Mouse (Mus musculus): ENCODE results near the gene Ugt1a2. TPM values are rescaled to one million over a fixed set of nuclear protein-coding genes. Genes with fewer than 3 reads are reported as not detected.
"Not testable (repeated sequence)": the region's sequence is repeated elsewhere in the genome, so short reads cannot be mapped to it uniquely, and the experiment has no call there.

Ugt1a2 gene
- total and polyA plus RNA-seq, 2 experiments from 2014 or later: not detected

GRCm38 (mm10) chr1:88219054-88219453, 18.7 kb downstream of the Ugt1a2 start:
- H3K4me2 ChIP-seq (ENCODE audit: low read depth, low read length, poor library complexity, severe bottlenecking): no peak overlapping the region
- no peak for TF ChIP-seq CTCF (IDR thresholded peaks at IDR 0.05)
- no peaks in the 10 kb centered on the region for H3K27me3 ChIP-seq (ENCODE audit: insufficient read depth, low read length)
- H3K9me3 ChIP-seq (ENCODE audit: low read length): peaks cover 23% of the 10 kb centered on the region
- DNase-seq (ENCODE audit: low spot score) (no peak), ATAC-seq (ENCODE audit: low FRiP score) (no peak)
- no peak overlapping the region for H3K9ac ChIP-seq (replicated peaks; ENCODE audit: low read length, poor library complexity, severe bottlenecking)
- H3K36me3 ChIP-seq (ENCODE audit: insufficient read depth, low read length): no peaks in the 10 kb centered on the region
- no peak overlapping the region for H3K27ac ChIP-seq (ENCODE audit: low read depth, low read length)
- no peak overlapping the region for H3K4me3 ChIP-seq (ENCODE audit: low read depth, low read length)
- H3K4me1 ChIP-seq (ENCODE audit: insufficient read depth, low read length): no peaks in the 10 kb centered on the region
- 21% methylated on average over 1 of the region's 1 CpGs for WGBS

- H3K36me3 ChIP-seq (ENCODE audit: insufficient read depth, low read length): no peaks in the 10 kb centered on the region
- no peaks in the 10 kb centered on the region for H3K27me3 ChIP-seq (ENCODE audit: insufficient read depth, low read length)
- ATAC-seq (ENCODE audit: low FRiP score): no peak
- DNase-seq (ENCODE audit: low spot score): no peak
- H3K4me1 ChIP-seq (ENCODE audit: insufficient read depth, low read length): no peaks in the 10 kb centered on the region
- H3K4me3 ChIP-seq (ENCODE audit: low read depth, low read length): no peak overlapping the region
- H3K9me3 ChIP-seq (ENCODE audit: low read length): peaks cover 13% of the 10 kb centered on the region
- no peak overlapping the region for H3K27ac ChIP-seq (ENCODE audit: low read depth, low read length)
- no peak overlapping the region for H3K9ac ChIP-seq (replicated peaks; ENCODE audit: low read length, poor library complexity, severe bottlenecking)
- H3K4me2 ChIP-seq (ENCODE audit: low read depth, low read length, poor library complexity, severe bottlenecking): no peak overlapping the region
- TF ChIP-seq CTCF (IDR thresholded peaks at IDR 0.05): no peak
Measured at GRCm38 (mm10) chr1:88220336-88220735, 19.9 kb downstream of the Ugt1a2 start.

DNA sequence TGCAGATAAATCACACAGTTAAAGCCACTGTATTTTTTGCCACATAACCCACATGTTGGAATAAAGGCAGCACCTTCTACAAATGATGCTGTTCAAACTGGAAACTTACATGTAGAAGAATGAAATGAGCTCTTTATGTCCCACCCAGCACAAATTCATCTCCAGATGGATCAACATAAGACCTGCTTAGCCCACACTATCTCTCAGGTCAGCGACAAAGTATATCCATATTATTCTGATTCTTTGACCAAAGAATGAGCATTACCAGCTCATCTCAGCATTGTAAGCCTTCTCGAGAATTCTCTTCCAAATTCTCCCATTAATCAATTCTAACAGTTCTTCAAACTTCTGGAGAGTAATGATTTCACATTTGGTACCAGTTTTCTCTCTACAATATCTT, 21.8 kb downstream of the Ugt1a2 start:
- no peak overlapping the region for H3K9ac ChIP-seq (replicated peaks; ENCODE audit: low read length, poor library complexity, severe bottlenecking)
- DNase-seq (ENCODE audit: low spot score): no peak
- no peak for ATAC-seq (ENCODE audit: low FRiP score)
- H3K9me3 ChIP-seq (ENCODE audit: low read length): peaks cover 24% of the 10 kb centered on the region
- 49% methylated on average over 2 of the region's 2 CpGs for WGBS
- TF ChIP-seq CTCF (IDR thresholded peaks at IDR 0.05): no peak
- H3K27me3 ChIP-seq (ENCODE audit: insufficient read depth, low read length): no peaks in the 10 kb centered on the region
- no peak overlapping the region for H3K4me2 ChIP-seq (ENCODE audit: low read depth, low read length, poor library complexity, severe bottlenecking)
- H3K4me3 ChIP-seq (ENCODE audit: low read depth, low read length): no peak overlapping the region
- no peaks in the 10 kb centered on the region for H3K36me3 ChIP-seq (ENCODE audit: insufficient read depth, low read length)
- no peak overlapping the region for H3K27ac ChIP-seq (ENCODE audit: low read depth, low read length)
- H3K4me1 ChIP-seq (ENCODE audit: insufficient read depth, low read length): no peaks in the 10 kb centered on the region

DNA sequence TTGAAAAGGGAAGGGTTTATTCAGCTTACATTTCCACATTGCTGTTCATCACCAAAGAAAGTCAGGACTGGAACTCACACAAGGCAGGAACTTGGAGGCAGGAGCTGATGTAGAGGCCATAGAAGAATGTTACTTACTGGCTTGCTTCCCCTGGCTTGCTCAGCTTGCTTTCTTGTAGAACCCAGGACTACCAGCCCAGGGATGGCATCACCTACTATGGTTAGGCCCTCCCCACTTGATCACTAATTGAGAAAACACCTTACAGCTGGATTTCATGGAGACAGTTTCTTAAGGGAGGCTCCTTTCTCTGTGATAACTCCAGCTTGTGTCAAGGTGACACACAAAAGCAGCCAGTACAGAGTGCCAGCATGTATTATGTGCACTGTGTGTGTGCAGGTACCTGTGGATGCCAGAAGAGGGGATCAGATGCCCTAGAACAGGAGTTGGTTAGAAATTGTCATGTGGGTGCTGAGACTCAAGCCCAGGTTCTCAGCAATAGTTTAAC, 22.7 kb downstream of the Ugt1a2 start:
- not testable (repeated sequence) for ATAC-seq (ENCODE audit: low FRiP score); DNase-seq (ENCODE audit: low spot score); H3K27ac ChIP-seq (ENCODE audit: low read depth, low read length)

GRCm38 (mm10) chr1:88223591-88223990, 23.2 kb downstream of the Ugt1a2 start:
- H3K9ac ChIP-seq (replicated peaks; ENCODE audit: low read length, poor library complexity, severe bottlenecking): no peak overlapping the region
- no peak for TF ChIP-seq CTCF (IDR thresholded peaks at IDR 0.05)
- peaks cover 38% of the 10 kb centered on the region for H3K9me3 ChIP-seq (ENCODE audit: low read length)
- no peak for ATAC-seq (ENCODE audit: low FRiP score)
- no peaks in the 10 kb centered on the region for H3K4me1 ChIP-seq (ENCODE audit: insufficient read depth, low read length)
- no peak overlapping the region for H3K4me2 ChIP-seq (ENCODE audit: low read depth, low read length, poor library complexity, severe bottlenecking)
- no peaks in the 10 kb centered on the region for H3K27me3 ChIP-seq (ENCODE audit: insufficient read depth, low read length)
- H3K27ac ChIP-seq (ENCODE audit: low read depth, low read length): no peak overlapping the region
- DNase-seq (ENCODE audit: low spot score): no peak
- no peak overlapping the region for H3K4me3 ChIP-seq (ENCODE audit: low read depth, low read length)
- H3K36me3 ChIP-seq (ENCODE audit: insufficient read depth, low read length): no peaks in the 10 kb centered on the region
- WGBS: 48% methylated on average over 1 of the region's 1 CpGs

More for the DNA sequence above, 22.7 kb downstream of the Ugt1a2 start:
- not testable (repeated sequence) for H3K4me3 ChIP-seq (ENCODE audit: low read depth, low read length); H3K9ac ChIP-seq (replicated peaks; ENCODE audit: low read length, poor library complexity, severe bottlenecking); H3K4me2 ChIP-seq (ENCODE audit: low read depth, low read length, poor library complexity, severe bottlenecking); H3K27me3 ChIP-seq (ENCODE audit: insufficient read depth, low read length); H3K36me3 ChIP-seq (ENCODE audit: insufficient read depth, low read length); H3K4me1 ChIP-seq (ENCODE audit: insufficient read depth, low read length)
- peaks cover 32% of the 10 kb centered on the region for H3K9me3 ChIP-seq (ENCODE audit: low read length)

- peaks cover 44% of the 10 kb centered on the region for H3K9me3 ChIP-seq (ENCODE audit: low read length)
- H3K27me3 ChIP-seq (ENCODE audit: insufficient read depth, low read length): no peaks in the 10 kb centered on the region
- no peak overlapping the region for H3K9ac ChIP-seq (replicated peaks; ENCODE audit: low read length, poor library complexity, severe bottlenecking)
- H3K4me2 ChIP-seq (ENCODE audit: low read depth, low read length, poor library complexity, severe bottlenecking): no peak overlapping the region
- ATAC-seq (ENCODE audit: low FRiP score): no peak
- no peak for DNase-seq (ENCODE audit: low spot score)
- H3K27ac ChIP-seq (ENCODE audit: low read depth, low read length): no peak overlapping the region
- no peaks in the 10 kb centered on the region for H3K36me3 ChIP-seq (ENCODE audit: insufficient read depth, low read length)
- H3K4me3 ChIP-seq (ENCODE audit: low read depth, low read length): no peak overlapping the region
- TF ChIP-seq CTCF (IDR thresholded peaks at IDR 0.05): no peak
- no peaks in the 10 kb centered on the region for H3K4me1 ChIP-seq (ENCODE audit: insufficient read depth, low read length)
- WGBS: 65% methylated on average over 2 of the region's 2 CpGs
Measured at GRCm38 (mm10) chr1:88224029-88224776, 23.8 kb downstream of the Ugt1a2 start.

DNA sequence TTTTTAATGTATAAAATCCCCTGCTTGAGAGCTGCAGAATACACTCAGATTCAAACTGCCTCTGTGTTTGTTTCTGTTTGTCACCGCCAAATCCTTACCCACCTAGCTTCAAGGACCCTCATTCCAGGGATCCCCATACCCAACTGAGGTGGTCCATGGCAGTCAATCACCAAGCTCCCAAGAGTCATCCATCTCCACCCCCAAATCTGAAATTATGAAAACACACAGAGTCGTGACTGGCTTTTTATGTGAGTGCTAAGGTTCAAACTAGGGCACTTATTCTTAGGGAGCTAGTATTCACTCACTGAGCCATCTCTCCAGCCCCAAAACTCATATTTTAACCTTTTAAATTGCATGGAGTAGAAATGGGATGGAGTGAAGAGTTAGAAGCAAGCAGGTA, 24.9 kb downstream of the Ugt1a2 start:
- not testable (repeated sequence) for H3K36me3 ChIP-seq (ENCODE audit: insufficient read depth, low read length); H3K4me2 ChIP-seq (ENCODE audit: low read depth, low read length, poor library complexity, severe bottlenecking); H3K4me3 ChIP-seq (ENCODE audit: low read depth, low read length); H3K27me3 ChIP-seq (ENCODE audit: insufficient read depth, low read length); H3K27ac ChIP-seq (ENCODE audit: low read depth, low read length); H3K9ac ChIP-seq (replicated peaks; ENCODE audit: low read length, poor library complexity, severe bottlenecking); H3K4me1 ChIP-seq (ENCODE audit: insufficient read depth, low read length); DNase-seq (ENCODE audit: low spot score); ATAC-seq (ENCODE audit: low FRiP score)
- WGBS: 38% methylated on average over 2 of the region's 2 CpGs
- H3K9me3 ChIP-seq (ENCODE audit: low read length): peaks cover 55% of the 10 kb centered on the region

Data from midbrain, postnatal 0 days (tissue).